Mouse (Mus musculus): ENCODE measurements at regions not wholly inside any gene's neighbourhood (a gene's known extent, or its start where the extent isn't known, plus 50 kb on each side); places are given as distances from the start of the nearest gene placed in this dataset.

DNA sequence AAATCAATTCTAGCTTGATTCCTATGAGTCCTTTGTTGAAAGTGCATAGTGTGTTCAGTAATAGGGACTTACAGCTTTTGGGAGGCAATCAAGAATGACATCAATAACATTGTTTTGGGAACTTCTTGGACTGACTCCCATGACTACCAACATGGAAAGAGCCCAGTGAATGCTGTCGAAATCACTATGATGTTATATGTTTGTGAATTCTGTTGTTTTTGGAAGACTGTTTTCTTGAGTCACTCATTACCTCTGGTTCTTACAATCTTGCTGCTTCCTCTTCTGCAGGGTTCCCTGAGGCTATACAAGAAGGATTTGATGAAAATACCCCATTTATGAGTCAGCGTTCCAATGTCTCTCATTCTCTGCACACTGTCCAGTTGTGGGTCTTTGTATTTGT is 371.4 kb upstream of the Pdcd1 start:
- TF ChIP-seq CTCF (conservative IDR thresholded peaks at IDR 0.05; ENCODE audit: insufficient read depth, insufficient read length, low read depth, low read length) (no peak), POLR2A (IDR thresholded peaks at IDR 0.05; ENCODE audit: low read depth, low read length) (no peak)
